Mouse (Mus musculus): ENCODE results near the gene Timm8a1.

Timm8a1 gene

DNA sequence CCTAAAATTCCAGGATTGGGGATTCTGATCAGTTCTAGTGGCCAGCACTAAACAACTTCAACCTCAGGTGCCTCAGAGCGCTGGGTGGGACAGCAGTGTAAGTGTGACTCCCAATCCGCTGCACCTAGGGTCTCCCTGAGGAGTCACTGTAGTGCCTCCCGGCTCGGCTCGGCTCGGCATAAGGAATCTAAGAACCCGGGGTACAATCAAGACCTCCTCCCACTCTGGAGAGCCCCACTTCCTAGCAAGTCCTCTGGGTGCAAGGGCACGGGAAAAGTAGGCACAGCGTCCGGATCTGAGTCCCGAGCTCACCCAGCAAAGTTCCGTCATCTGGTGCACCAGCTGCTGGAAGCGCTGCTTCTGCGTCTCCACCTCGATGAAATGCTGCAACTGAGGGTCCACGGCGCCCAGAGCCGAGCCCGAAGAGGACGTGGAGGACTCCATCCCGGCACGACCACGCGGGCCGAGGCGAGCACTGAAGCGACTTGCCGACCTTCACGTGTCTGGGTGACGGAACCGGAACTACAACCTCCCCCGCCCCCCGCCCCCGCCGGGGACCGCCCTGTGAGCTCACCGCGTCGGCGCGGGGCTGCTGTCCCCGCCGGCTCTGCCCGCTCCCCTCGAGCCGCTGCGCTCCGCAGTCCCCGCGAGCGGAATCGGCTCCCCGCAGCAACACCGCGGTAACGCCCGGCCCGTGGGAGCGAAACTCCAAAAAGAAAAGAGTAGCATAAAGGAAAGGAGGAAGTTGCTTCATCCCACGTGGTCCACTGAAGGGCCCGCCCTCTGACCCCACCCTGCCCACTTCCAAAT, at the start of gene Timm8a1:
Timm8a1 (minus strand) TSS at position 721 of the 810 bp plus-strand sequence.
- DNase-seq = peak; percentile 57

DNA sequence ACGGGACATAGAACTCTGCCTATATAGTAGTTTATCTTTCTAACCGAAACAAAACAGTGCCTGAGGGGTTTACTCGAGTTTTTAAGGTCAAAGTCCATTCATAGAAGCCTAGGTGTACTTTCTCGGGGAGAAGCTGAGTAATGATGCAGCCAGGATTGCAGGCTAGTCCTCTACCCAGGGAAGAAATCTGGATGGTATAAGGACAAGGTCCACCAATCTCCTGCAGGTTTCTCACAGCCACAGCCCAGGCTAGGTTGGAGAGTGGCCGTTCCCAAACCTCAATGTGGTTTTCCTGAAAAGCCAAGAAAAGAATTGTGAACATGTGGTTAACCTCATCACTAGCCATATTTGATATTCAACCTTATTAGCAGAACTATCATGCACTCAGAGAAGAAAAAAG, 48.2 kb upstream of the Timm8a1 start:
- no peak for DNase-seq

DNA sequence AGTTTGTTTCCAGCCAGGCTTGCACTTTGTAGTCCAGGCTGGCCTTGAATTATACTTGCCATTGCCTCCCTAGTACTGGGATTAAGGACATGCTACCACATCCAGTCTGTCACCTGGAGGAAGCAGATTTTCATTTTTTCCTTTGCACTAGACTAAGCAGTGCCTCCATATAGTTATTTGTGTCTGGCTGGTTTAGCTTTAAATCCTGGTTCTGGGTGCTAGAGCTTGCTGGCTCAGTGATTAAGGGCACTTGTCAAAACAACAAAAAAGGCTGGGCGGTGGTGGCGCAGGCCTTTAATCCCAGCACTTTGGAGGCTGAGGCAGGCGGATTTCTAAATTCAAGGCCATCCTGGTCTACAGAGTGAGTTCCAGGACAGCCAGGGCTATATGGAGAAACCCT, 47.3 kb upstream of the Timm8a1 start:
- DNase-seq = no peak

DNA sequence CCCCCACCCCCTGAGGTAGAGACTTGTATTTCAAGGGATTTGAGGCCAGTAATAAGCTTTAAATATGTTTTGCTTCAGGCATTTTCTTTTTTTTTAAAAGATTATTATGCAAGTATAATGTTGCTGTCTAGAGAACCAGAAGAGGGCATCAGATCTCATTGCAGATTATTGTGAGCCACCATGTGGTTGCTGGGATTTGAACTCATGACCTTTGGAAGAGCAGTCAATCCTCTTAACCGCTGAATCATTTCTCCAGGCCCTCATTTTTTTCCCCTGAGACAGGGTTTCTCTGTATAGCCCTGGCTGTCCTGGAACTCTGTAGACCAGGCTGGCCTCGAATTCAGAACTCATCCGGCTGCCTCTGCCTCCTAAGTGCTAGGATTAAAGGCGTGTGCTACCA, 46.6 kb upstream of the Timm8a1 start:
- no peak for DNase-seq

DNA sequence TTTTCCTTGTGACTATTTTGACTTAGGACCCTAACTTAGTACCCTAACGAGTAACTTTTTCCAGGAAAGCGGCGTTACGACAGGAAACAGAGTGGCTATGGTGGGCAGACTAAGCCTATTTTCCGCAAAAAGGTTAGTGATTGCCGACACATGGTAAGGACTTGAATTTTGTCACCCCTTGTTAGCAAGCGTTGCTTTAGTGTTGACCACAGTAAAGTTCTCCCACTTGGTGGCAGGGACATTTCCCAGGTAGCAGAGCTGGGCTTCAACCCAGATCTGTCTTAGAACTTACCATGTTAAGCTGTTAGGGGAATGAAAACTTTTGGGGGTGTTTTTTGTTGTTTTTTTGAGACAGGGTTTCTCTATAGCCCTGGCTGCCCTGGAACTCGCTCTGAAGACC, 44.8 kb upstream of the Timm8a1 start:
- DNase-seq = no peak

DNA sequence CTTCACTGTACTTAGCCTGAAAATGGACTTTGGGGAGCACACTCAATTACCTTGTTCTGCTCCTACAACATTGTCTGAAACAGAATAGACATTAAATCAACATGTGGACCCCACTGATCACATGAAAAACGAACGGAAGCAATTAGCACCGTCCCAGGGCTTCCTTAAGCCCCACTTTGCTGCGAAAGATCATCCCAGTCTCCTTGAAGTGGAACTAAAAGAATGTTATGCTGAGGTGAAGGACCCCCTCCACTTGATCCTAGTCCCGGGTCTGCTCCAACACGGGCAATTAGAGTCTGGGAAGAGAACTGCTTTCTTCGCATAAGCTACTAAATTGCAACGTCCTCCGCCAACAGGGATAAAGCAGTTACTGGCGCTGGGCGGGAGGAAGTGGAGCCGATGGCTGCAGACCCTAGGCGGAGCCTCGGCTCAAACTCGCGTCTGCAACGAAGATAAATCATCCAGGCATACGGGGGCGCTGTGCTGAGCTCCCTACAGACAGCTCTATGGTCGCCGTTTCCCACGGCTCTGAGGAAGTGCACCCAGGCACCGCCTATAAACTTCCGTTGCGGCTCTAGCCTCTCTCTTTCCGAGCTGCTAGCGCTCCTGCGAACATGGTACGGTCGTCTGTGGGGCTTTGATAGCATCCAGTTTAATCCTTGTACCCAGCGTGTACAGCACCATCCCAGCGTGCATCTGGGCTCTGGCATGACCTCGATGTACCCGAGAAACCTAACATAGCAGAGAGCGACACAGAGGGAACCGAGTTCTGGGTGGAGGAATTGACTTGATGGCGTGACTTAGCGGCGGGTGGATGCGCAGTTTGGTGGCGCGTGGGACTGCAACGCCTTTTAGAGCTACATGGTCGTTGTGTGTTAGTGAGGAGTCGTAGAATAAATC, 43.7 kb upstream of the Timm8a1 start, which contains the start of gene Rpl36a:
Rpl36a (plus strand) TSS at position 552 of the 900 bp plus-strand sequence.
- DNase-seq = peak; percentile 93

DNA sequence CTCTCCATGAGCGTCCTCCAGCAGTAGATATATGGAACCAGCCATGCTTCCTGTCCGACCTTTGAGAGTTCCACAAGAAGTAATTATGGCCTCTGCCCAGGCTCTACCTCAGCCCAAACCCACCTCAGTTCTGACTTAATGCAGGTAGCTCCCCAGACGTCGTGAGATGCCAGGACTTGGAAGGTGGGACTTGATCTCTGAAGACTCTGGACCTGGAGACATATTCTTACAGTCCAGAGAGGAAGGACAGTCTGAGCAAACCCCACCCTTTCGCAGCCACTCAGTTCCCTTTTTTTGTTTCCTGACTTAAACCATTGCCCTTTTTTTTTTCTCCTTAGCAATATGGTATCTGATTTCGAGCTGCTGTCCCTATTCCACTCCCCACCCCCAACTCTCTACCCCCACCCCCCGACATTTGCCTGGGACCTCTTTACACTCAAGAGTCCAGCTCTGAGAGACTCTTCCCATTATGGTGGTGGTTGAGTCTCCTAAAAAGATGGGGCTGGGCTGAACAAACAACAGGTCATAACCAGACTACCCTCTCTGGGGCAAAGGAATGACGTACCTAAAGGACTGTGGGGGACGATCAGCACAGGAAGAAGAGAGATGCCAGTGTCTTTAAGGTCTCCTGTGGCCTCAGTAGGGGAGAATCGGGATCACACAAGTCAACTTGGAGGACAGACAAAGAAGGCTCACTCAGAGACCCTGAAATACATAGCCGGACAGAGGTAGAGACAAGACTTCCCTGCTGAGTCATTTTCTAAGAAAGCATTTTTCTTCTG, 41.4 kb upstream of the Timm8a1 start, which contains the start of gene Btk:
Btk (minus strand) TSS at position 683 of the 782 bp plus-strand sequence.
- no peak for DNase-seq

DNA sequence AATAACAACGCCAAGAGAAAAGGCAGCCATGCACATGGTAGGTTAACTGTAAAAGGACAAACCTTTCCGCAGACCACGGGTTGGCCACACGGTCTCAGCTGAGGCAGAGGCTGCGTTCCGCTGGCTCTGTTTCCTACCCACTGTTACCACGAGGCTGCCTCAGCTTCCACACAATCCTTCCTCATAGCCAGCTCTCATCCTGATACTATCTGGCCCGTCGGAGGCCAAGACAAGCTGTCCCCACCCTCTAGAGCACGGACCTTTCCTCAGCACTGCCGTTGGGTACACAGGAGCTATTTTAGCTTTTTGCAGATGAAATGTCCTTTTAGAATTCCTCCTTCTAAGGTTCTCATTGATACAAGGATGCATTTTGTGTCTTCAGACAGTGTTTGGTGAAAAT, 40.6 kb upstream of the Timm8a1 start:
- no peak for DNase-seq

DNA sequence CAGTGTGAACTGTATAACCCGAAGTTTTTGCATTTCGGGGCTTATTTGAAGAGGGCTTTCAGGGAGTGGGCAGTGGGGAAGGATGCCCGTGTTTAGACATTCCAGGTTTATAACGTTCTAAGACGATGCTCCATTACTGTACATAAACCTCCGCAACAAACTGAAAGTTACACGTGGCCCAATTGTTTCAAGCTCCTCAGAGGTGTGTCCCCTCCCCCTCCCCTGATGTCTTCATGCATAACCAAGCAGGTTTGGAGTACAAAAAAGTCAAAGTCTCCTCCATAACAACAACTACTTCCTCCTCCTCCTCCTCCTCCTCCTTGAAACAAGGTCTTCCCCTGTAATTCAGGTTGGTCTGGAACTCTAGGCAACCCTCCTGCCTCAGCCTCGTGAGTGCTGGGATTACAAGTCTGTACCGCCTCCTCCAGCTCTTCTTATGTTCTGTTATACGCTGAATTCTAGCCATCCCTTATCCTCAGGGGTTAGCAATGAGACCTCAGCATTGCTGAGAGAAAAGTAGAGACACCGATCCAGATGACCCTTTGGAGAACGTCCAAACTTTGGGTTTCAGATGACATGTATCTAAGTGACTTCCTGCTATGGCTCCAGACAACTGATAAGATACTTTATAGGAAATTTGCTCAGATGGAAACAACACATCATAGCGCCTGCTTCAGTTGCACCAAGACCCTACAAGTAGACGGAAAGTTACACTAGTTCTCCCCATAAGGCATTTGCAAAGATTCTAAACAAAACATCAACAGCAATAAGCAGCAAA, 39.1 kb upstream of the Timm8a1 start:
- no peak for DNase-seq

DNA sequence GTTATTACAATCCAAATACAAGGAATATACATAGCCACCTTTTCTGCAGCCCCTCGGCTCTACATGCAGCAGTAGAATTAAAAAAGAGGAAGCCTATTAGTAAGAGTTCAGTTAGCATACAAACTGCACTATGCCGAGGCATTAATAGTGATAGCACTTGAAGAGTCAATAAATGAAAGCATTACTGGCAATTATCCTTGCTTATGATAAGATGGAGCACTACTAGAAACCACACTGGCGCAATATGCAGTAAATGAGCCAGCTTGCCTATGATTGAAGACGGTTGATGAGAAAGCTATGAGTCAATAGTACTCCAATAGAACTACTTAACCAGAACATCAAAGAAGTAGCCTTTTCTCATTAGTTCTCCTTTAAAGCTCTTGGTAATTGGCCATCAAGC, 36.2 kb upstream of the Timm8a1 start:
- no peak for DNase-seq

DNA sequence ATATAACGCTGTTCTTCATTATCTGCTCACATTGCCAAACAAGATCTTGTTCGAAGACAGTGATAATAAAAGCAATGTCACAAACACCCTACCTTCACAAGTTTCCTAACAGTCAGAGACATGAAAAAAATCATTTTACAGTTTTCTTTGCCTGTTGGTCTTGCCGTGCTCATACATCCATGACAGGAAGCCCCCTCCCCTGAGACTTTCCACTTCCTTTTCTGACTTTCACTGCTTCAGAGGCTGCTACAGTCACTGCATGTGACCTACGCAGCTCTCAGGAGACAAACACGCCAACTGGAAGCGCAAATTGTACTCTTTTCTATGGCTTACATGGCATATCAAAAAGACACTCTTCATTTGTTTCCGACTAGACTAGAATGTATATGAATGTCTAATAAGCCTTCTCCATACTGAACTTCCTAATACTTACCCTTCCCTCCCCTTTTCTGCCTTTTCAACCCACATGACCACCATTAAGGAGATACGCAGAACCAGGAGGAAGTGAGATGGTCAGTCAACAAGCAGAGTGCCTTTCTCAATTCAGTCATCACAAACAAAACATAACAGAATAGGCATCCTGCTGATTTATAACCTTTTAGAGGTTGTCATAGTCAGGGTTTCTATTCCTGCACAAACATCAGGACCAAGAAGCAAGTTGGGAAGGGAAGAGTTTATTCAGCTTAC, 25.0 kb upstream of the Timm8a1 start:
- DNase-seq = no peak

DNA sequence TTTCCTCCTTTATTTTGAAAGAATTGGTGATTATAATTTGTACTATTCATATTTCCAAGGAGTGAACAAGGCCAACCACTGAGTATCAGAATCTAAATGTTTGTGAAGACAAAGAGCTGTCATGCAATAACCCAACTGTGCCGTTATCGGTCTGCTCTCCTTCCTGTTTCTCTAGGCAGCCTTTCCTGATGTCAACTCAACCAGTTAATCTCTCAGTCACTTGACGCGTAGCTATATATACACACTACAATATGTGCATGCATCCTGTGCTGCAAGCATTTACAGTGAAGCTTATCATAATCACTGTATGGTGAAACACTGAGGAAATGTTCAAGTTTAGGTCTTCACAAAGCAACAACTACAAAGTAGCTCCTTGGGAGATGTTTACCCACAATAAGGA, 22.7 kb upstream of the Timm8a1 start:
- no peak for DNase-seq

DNA sequence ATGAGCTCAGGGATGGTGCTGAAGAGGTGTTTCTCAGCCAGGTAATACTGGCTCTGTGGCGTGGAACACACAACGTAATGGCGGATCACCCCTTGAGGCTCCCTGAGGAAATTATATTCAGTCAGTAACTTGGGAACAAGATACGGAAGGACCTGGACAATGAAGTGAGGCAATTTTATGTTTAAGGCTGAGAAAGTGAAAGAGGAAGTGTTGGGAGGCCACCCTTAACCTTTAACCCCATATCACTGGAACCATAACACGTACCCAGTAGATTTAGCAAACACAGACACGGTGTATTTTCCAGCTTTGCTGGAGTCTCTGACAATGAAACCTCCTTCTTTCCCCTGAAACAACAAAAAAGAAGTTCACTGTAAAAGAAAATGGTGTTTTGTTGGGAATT, 12.8 kb upstream of the Timm8a1 start:
- DNase-seq = no peak

DNA sequence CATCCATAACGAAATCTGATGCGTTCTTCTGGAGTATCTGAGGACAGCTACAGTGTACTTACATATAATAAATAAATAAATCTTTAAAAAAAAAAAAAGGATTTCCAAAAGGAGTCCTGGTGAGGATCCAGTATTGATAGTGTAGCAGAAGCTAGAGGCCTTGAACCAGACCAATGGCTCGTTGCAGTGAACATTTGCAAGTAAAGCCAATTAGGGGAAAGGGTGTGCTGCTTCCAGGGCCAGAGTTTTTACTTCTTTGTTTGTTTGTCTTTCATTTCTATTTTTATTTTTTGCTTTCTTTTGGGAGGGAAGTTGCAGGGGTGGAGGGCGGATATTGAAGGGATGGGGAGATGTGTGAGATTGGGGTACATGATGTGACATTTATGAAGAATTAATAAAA, 11.7 kb upstream of the Timm8a1 start:
- no peak for DNase-seq

DNA sequence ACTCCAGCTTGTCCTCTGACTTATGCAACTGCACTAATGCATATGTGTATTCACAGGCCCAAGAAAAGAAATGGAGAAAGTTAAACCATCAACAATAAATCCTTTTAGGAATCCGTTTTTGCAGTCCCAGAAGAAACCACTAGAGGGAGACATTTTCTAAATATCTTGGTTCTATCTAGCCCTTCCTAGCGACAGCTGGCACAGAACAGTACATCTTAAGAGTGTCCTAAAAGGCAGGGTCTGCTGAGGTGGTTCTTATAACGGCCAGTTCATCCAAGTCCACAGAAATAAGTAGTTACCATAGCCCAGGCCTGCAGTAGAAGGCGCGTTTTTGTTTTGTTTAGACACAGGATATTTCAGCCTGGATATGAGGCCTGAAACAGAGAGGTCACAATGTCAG, 9.2 kb upstream of the Timm8a1 start:
- DNase-seq = peak; percentile 47

DNA sequence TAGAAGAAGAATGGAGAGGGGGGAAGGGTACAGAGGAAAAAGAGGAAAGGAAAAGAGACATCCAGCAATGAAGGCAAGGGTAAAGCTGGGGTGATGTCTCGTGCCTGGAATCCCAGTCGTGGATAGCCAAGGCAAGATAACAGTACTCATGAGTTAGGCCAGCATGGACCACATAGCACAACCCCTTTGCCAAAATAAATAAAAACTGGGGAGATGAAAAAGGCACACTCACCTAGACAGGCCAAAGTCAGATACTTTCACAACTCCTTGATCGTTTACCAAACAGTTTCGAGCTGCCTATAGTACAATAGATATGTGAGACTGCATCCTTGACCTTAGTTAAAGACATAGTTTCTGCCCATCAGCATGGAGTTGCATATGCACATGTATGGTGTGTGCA, 5.7 kb upstream of the Timm8a1 start:
- DNase-seq = no peak

DNA sequence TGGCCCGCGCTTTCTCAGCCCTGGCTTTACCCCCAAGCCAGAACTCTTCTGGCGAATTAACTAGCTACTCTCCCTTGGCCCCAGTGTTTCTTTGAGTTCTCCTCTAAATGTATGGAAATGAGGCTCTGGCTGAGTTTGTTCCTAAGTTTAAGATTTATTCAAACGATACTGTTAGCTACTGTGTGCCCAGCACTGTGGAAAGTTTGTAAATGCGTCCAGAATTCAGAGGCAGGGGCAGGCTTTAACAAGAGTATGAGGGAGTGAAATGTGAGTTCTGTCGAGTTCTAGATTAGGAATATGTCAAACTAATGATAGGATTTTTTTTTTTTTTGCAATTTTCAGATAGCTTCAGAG, 267 bp upstream of the Timm8a1 start:
- no peak for DNase-seq

DNA sequence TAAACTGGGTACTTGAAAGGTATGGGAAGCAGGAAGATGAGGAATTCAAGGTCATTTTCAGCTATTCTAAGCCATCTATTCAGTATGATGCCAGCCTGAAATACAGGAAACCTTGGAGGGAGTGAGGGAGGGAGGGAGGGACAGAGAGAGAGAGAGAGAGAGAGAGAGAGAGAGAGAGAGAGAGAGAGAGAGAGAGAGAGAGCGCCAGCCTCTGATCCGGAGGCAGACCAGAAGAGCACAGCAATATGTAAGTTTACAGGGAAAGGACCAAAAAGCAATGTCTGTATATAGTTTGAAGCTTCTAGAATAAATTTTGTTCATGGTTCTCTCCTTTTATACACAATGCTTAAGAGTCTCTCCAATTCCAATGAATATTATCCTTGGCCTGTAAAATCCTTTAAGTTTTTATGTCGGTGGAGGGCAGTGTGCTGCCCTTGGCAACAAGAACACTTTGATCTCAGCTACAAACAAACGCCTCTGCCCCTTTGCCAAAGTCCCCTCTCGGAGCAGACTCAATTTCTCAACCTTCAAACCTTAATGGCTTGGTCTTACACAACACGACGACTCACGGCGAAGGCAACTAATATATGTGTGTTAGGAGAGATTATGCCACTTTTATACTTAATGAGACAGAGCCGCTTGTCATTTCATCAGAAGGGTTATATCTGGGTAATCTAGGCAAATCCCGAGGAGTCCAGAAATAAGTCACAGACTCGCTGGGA, 1.1 kb downstream of the Timm8a1 start:
- DNase-seq = peak; percentile 40

DNA sequence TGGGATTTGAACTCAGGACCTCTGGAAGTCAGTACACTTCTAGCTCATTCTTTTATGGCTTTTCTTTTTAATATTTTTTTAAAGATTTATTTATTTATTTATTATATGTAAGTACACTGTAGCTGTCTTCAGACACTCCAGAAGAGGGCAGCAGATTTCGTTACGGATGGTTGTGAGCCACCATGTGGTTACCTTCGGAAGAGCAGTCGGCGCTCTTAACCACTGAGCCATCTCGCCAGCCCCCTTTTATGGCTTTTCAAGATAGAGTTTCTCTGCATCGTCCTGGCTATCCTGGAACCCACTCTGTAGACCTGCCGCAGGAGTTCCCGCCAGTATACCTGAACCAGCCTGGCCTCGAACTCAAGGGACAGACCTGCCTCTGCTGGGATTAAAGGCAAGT, 1.9 kb downstream of the Timm8a1 start:
- peak; percentile 1 for DNase-seq

DNA sequence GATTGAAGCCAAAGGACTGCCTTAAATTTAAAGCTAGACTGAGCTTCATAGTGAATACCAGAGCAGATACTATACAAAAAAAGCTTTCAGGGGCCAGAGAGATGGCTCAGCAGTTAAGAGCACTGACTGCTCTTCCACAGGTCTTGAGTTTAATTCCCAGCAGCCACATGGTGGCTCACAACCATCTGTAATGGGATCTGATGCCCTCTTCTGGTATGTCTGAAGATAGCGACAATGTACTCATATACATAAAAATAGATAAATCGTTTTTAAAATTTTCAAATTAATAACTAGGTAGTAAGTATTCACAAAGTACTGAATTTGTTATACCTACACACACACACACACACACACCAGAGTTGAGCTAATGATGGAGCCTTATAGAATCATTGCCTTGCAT, 8.3 kb downstream of the Timm8a1 start:
- no peak for DNase-seq

DNA sequence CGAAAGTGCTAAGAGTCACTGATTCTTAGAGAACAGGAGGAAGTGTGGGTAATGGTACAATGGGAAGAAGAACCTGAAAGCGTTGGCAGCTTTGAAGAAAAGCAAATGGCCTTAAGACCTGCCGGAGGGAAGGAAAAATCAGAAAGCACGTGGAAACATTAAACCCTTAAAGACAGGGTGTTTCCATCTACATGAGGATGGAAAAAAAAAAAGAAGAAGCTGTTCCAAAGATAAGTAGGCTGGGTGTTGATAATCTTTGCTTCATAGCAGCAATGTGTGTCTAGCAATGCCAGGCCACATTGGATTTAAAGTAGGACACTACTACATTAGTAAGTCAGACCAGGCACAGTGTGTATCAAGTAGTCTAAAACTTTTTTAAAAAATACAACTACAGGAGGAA, 16.4 kb downstream of the Timm8a1 start:
- no peak for DNase-seq

All from kidney, adult 9 months (tissue).